Mouse (Mus musculus): Measurements from ENCODE around the gene Cchcr1.

Cchcr1 gene

GRCm38 (mm10) chr17:35556812-35557211, 39.9 kb downstream of the Cchcr1 start:
- DNase-seq: no peak

GRCm38 (mm10) chr17:35557351-35557750, 40.5 kb downstream of the Cchcr1 start:
- no peak for DNase-seq

GRCm38 (mm10) chr17:35558216-35558615, 41.3 kb downstream of the Cchcr1 start:
- no peak for DNase-seq

- DNase-seq: no peak
Observed at GRCm38 (mm10) chr17:35567150-35567549, 50.2 kb downstream of the Cchcr1 start, which contains the start of gene 2300002M23Rik. TSS of gene 2300002M23Rik (plus strand) at chr17:35567450.

GRCm38 (mm10) chr17:35567767-35568166, 50.9 kb downstream of the Cchcr1 start:
- DNase-seq: no peak

GRCm38 (mm10) chr17:35569091-35569944, 52.4 kb downstream of the Cchcr1 start:
- no peak for DNase-seq

- DNase-seq: no peak
Observed at GRCm38 (mm10) chr17:35570836-35571235, 53.9 kb downstream of the Cchcr1 start.

- no peak for DNase-seq
Observed at GRCm38 (mm10) chr17:35571477-35571876, 54.6 kb downstream of the Cchcr1 start.

- DNase-seq: peak; percentile 34
Observed at GRCm38 (mm10) chr17:35578211-35578610, 61.3 kb downstream of the Cchcr1 start.

All from right cerebral cortex, postnatal 25 days (tissue).